Mouse (Mus musculus) neural tube, embryonic 12.5 days (tissue): ENCODE data around the gene 4921517D22Rik. TPM values are rescaled to one million over a fixed set of nuclear protein-coding genes. Genes with fewer than 3 reads are reported as not detected.
"Not testable (repeated sequence)": the region's sequence is repeated elsewhere in the genome, so short reads cannot be mapped to it uniquely, and the experiment has no call there.

ENCODE experiments used
- ATAC-seq: fragments of 200-750 bp; cut with Nextera tagmentation; 2 replicates; pipeline ENCODE4 v1.8.0; 2017; ENCODE audit warnings: low read depth, mild to moderate bottlenecking, moderate TSS enrichment, moderate library complexity; ENCODE audit not compliant: low FRiP score
- H3K27ac ChIP-seq: fragments of 300-500 bp; sonication (generic); 2 replicates; pipeline ENCODE4 v1.5.1; 2016
- H3K27me3 ChIP-seq: fragments of 300-500 bp; sonication (generic); replicated peaks from 2 replicates; pipeline ENCODE4 v1.6.1; 2016; ENCODE audit warnings: mild to moderate bottlenecking
- H3K36me3 ChIP-seq: fragments of 300-500 bp; sonication (generic); 2 replicates; pipeline ENCODE4 v1.6.1; 2016; ENCODE audit warnings: mild to moderate bottlenecking
- H3K4me1 ChIP-seq: fragments of 300-500 bp; sonication (generic); 2 replicates; pipeline ENCODE4 v1.6.1; 2016
- H3K4me2 ChIP-seq: fragments of 300-500 bp; sonication (generic); replicated peaks from 2 replicates; pipeline ENCODE4 v1.6.1; 2016; ENCODE audit warnings: mild to moderate bottlenecking
- H3K4me3 ChIP-seq: fragments of 300-500 bp; sonication (generic); 2 replicates; pipeline ENCODE4 v1.5.1; 2016
- H3K9ac ChIP-seq: fragments of 300-500 bp; sonication (generic); 2 replicates; pipeline ENCODE4 v1.6.1; 2016; ENCODE audit warnings: mild to moderate bottlenecking
- H3K9me3 ChIP-seq: fragments of 300-500 bp; sonication (generic); 2 replicates; pipeline ENCODE4 v1.6.1; 2016; ENCODE audit warnings: mild to moderate bottlenecking
- WGBS: fragments of 180-500 bp; shearing (Covaris S2); methylation state at CpG from one replicate; pipeline ENCODE4 v1.1.7; 2016; 5-methylcytosine and 5-hydroxymethylcytosine counted together
- polyA plus RNA-seq: library from polyadenylated mRNA; unstranded; fragments of >200 nt; fragmentation: Nextera tagmentation; extraction: Ambion mirVana; gene quantifications from 2 replicates; pipeline ENCODE4 v1.2.1, GENCODE M21; 2016

The 4921517D22Rik gene
- polyA plus RNA-seq, 1 experiment from 2014 or later: not detected

DNA sequence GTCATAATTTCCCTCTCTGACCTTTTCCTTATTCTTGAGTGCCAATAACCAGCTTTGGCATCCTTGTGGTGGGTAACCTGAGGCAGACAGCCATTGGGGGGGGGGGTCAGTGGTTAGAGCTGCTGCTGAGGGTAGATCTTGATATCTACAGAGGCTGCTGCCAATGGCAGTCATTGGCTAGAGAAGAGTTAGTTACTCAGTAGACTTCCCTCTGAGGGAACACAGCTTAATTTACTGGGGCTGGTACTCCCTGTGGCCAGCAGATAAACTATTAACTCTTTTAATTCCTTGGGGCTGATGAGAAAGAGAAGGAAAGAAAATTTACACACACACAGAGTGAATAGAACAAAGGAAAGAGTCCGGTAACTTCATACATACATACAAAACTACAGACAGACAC is 25.6 kb upstream of the 4921517D22Rik start:
- H3K4me1 ChIP-seq: no peaks in the 10 kb centered on the region
- H3K27me3 ChIP-seq: no peaks in the 10 kb centered on the region
- WGBS: 100% methylated on average over 1 of the region's 1 CpGs
- H3K9ac ChIP-seq: no peak overlapping the region
- H3K36me3 ChIP-seq: no peaks in the 10 kb centered on the region
- H3K4me3 ChIP-seq: no peak overlapping the region
- no peaks in the 10 kb centered on the region for H3K9me3 ChIP-seq
- H3K27ac ChIP-seq: no peak overlapping the region
- ATAC-seq: no peak
- no peak overlapping the region for H3K4me2 ChIP-seq

DNA sequence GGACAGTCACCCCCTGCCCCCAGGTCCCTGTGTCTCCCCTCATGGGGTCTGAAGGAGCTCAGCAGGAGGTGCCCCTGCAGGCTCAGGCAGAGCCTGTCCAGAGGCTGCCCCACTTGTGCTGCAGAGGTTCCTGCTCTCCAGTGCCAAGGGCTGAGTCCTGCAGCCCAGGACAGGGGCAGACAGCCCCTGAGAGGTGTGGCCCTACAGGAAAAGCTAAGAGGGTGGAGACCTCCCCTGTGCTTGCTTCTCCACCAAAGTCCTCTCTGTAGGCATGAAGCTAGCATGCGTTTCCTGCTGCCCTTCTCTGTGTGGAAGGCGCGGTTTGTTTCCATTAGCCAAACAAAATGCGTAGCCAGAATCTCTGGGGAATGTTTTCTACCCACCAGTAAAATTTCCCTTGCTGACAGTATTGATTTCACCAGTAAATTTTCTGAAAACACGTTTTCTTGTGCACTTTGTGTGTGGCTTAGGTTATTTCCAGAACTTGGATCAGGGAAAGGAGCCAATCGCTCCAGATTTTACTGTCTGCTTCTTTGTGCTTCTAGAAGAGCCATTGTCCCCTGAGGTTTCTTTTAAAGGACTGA is 25.0 kb upstream of the 4921517D22Rik start:
- H3K4me1 ChIP-seq, H3K9me3 ChIP-seq, H3K27ac ChIP-seq, H3K36me3 ChIP-seq, H3K4me3 ChIP-seq, H3K9ac ChIP-seq, H3K4me2 ChIP-seq, H3K27me3 ChIP-seq, ATAC-seq: not testable (repeated sequence)
- WGBS: 40% methylated on average over 6 of the region's 6 CpGs

DNA sequence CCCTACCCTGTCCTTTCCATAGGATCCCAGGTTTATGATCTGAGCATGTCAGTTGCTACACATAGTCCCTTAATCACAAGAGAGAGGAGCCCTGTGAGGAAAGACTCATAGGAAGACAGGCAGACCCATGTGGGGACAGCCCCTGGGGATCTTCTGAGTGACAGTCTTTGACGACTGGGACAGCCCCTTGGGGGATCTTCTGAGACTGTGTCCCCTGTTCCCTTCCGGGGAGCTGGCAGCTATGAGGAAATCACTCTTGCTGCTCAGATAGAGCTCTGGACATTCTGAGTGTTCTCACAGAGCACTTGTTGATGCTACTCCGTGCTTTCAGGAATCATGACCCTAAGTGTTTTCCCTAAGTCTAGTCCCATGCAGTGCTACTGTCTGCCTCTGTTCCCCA is 19.8 kb upstream of the 4921517D22Rik start:
- Histone ChIP-seq H3K27ac (no peak overlapping the region), H3K27me3 (no peaks in the 10 kb centered on the region), H3K9me3 (no peaks in the 10 kb centered on the region), H3K36me3 (no peaks in the 10 kb centered on the region), H3K4me1 (no peaks in the 10 kb centered on the region), H3K4me2 (no peak overlapping the region), H3K9ac (no peak overlapping the region), H3K4me3 (no peak overlapping the region)
- 51% methylated on average over 3 of the region's 3 CpGs for WGBS
- no peak for ATAC-seq

DNA sequence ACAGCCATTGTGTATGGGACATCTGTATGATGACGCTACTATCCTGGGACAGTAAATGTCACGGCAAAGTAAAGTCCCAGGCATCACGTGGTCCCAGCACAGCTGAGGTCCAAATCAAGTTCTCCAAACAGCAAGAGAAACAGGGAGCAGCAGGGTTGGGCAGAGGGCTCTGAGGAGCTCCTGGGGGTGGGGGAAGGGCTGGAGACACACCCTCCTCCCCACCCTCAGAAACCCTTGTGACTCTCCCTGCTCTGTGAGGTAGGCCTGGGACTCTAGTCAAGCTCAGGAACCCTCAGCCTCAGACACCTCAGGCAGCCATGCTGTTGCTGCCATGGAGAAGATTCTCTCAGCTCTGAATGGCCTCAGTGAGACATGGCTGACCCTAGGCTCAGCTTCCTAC is 18.1 kb upstream of the 4921517D22Rik start, which contains the start of gene Spata31d1b:
Gene Spata31d1b (plus strand): TSS at position 301 of the 400 bp plus-strand sequence.
- H3K9me3 ChIP-seq, H3K4me2 ChIP-seq, H3K9ac ChIP-seq, H3K4me3 ChIP-seq, ATAC-seq, H3K27me3 ChIP-seq, H3K4me1 ChIP-seq, H3K36me3 ChIP-seq, H3K27ac ChIP-seq: not testable (repeated sequence)
- WGBS: 76% methylated on average over 3 of the region's 3 CpGs

DNA sequence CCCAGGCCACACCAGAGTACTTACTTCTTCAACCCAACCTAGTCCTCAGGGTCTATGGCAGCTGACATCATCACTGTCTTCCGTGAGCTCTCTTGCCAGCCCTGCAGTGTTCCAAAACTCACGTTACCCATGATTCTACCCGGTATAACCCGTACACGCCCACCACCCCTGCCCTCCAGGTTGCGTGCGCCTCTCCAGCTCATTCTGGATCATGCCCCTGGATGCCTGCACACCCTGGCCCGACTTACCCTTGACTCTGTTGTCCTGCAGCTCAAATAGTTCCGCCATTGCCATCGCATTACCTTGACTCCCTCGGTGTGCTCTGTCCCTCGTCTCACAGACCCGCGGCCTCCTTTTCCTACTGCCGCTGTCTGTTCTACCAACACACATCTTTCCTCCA is 16.3 kb upstream of the 4921517D22Rik start, which contains the start of gene Spata31d1a:
Gene Spata31d1a (minus strand): TSS at position 101 of the 400 bp plus-strand sequence.
- Histone ChIP-seq H3K27ac (no peak within 1 kb of the TSS), H3K4me1 (no peaks in the 10 kb centered on the region), H3K4me3 (no peak within 1 kb of the TSS), H3K9ac (no peak within 1 kb of the TSS), H3K27me3 (no peaks in the 10 kb centered on the region), H3K4me2 (no peak within 1 kb of the TSS), H3K9me3 (no peaks in the 10 kb centered on the region), H3K36me3 (no peaks in the 10 kb centered on the region)
- WGBS: 93% methylated on average over 15 of the region's 15 CpGs
- no peak for ATAC-seq

DNA sequence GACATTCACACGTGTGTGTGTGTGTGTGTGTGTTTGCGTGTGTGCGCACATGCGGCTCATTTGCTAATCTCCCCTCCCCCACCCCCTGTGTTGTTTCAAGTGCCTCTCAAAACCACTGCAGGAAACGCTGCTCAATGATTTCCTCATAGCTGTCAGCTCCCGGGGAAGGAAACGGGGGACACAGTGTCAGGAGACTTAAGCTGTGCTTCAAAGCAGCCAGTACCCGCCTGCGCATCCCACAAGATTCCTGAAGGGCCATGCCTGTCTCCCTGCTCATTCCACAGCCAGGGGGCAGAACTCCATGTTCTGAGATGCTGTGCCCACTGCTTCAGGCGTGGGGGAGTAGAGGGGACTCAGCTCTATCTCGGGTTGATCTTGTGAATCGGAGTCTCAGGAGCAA is 10.7 kb upstream of the 4921517D22Rik start:
- Histone ChIP-seq H3K27ac (no peak overlapping the region), H3K36me3 (no peaks in the 10 kb centered on the region), H3K9ac (no peak overlapping the region), H3K9me3 (no peaks in the 10 kb centered on the region), H3K4me3 (no peak overlapping the region), H3K4me2 (no peak overlapping the region), H3K4me1 (no peaks in the 10 kb centered on the region), H3K27me3 (no peaks in the 10 kb centered on the region)
- no peak for ATAC-seq
- 66% methylated on average over 12 of the region's 12 CpGs for WGBS

DNA sequence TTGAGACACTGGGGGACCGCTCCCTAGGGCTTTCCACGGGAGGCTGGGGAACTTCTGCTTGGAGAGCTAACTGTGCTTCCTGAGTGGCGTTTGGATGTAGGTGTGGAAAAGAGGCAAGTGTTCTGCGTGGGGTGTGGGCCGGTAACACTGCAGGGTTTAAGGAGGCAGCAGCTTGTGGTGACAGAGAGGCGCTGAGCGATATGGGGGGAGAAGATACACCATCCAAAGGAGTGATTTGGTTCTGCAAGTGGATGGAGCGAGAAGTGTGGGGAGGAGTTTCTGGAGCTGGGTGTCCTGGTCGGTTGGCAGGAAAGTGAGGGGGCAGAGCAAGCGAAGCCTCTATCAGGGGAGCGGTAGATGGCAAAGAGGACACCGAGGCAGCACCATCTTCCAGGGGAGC is 9.6 kb upstream of the 4921517D22Rik start:
- ATAC-seq: no peak
- H3K36me3 ChIP-seq: no peaks in the 10 kb centered on the region
- WGBS: 87% methylated on average over 12 of the region's 12 CpGs
- no peak overlapping the region for H3K27ac ChIP-seq
- no peak overlapping the region for H3K9ac ChIP-seq
- H3K9me3 ChIP-seq: no peaks in the 10 kb centered on the region
- H3K4me1 ChIP-seq: no peaks in the 10 kb centered on the region
- H3K4me3 ChIP-seq: no peak overlapping the region
- H3K27me3 ChIP-seq: no peaks in the 10 kb centered on the region
- no peak overlapping the region for H3K4me2 ChIP-seq

DNA sequence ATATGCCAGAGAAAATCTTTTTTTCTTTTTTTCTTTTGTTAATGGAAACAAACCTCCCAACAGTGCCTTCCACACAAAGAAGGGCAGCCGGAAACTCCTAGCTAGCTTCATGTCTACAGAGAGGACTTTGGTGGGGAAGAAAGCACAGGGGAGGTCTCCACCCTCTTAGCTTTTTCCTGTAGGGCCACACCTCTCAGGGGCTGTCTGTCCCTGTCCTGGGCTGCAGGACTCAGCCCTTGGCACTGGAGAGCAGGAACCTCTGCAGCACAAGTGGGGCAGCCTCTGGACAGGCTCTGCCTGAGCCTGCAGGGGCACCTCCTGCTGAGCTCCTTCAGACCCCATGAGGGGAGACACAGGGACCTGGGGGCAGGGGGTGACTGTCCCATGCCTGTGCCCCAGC is 6.2 kb upstream of the 4921517D22Rik start:
- H3K9ac ChIP-seq, H3K36me3 ChIP-seq, H3K4me3 ChIP-seq, ATAC-seq, H3K27me3 ChIP-seq, H3K9me3 ChIP-seq, H3K4me1 ChIP-seq, H3K27ac ChIP-seq, H3K4me2 ChIP-seq: not testable (repeated sequence)
- 74% methylated on average over 1 of the region's 1 CpGs for WGBS

DNA sequence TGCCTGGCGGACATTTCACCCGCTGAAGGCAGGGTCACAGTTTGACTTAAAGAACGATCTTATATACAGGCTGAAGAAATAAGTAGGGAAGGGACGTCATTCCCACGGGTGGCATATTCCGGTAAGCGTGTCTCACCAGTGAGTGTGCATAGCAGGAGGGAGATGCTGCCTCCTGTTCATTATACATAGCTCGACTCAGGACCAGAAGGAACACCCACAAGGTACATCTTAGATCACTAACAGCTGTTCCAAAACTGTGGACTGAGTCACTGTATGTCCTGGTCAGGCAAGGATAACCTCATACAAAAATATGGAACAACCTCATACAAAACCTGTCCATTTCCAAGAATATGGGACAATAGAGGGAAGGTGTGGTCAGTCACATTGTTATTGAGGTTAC is 5.2 kb upstream of the 4921517D22Rik start:
- H3K4me1 ChIP-seq: no peaks in the 10 kb centered on the region
- H3K36me3 ChIP-seq: no peaks in the 10 kb centered on the region
- H3K4me3 ChIP-seq: no peak overlapping the region
- H3K9ac ChIP-seq: no peak overlapping the region
- H3K4me2 ChIP-seq: no peak overlapping the region
- H3K27me3 ChIP-seq: no peaks in the 10 kb centered on the region
- WGBS: 93% methylated on average over 8 of the region's 8 CpGs
- ATAC-seq: no peak
- no peak overlapping the region for H3K27ac ChIP-seq
- no peaks in the 10 kb centered on the region for H3K9me3 ChIP-seq

DNA sequence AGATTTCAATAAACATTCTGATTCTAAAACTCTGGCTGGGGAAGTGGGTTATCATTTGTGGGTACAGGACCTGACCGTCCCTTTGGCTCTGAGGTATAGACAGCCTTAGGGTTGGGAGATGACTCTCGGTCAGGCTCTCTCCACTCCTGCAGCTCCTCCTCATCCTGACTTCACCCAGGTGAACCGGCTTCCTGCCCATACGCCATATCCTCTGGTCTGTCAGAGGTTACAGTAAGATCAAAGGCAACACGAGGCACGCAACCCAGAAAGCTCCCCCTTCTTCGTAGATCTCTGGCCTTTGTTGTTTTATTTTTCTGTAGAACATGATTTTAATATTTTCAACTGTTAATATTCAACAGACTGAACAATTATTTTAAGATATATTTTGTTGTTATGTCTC is 1.9 kb upstream of the 4921517D22Rik start:
- Histone ChIP-seq H3K9ac (no peak overlapping the region), H3K4me2 (no peak overlapping the region), H3K27me3 (no peaks in the 10 kb centered on the region), H3K36me3 (no peaks in the 10 kb centered on the region), H3K4me3 (no peak overlapping the region), H3K9me3 (0 out of 2 replicates have a peak, but pooled peaks cover 2% of the 10 kb centered on the region), H3K4me1 (peaks cover 2% of the 10 kb centered on the region; the same call in 1 of the 2 replicates), H3K27ac (no peak overlapping the region)
- WGBS: 90% methylated on average over 7 of the region's 7 CpGs
- ATAC-seq: no peak

DNA sequence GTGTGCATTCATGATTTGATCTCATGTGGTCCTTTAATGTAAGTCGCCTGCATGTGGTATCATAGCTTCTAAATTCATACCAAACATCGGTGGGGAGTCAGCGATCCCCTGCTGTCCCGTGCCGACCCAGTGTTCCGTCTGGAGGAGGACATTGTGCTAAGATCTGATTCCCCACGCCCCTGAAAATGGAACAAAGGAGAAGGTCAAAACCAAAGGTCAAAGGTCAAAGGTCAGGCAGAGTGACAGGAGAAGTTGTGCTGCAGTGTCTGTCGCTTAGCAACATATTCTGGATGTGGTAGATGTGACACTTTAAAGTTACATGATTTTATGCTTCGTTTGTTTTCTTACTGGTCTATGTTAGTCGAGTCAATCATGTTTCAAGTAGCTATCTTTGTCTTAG is 2.4 kb downstream of the 4921517D22Rik start:
- Histone ChIP-seq H3K4me1 (peaks cover 2% of the 10 kb centered on the region; the same call in 1 of the 2 replicates), H3K9me3 (0 out of 2 replicates have a peak, but pooled peaks cover 4% of the 10 kb centered on the region), H3K4me2 (no peak overlapping the region), H3K36me3 (no peaks in the 10 kb centered on the region), H3K9ac (no peak overlapping the region), H3K27ac (no peak overlapping the region), H3K4me3 (no peak overlapping the region), H3K27me3 (no peaks in the 10 kb centered on the region)
- 23% methylated on average over 10 of the region's 10 CpGs for WGBS
- ATAC-seq: no peak

DNA sequence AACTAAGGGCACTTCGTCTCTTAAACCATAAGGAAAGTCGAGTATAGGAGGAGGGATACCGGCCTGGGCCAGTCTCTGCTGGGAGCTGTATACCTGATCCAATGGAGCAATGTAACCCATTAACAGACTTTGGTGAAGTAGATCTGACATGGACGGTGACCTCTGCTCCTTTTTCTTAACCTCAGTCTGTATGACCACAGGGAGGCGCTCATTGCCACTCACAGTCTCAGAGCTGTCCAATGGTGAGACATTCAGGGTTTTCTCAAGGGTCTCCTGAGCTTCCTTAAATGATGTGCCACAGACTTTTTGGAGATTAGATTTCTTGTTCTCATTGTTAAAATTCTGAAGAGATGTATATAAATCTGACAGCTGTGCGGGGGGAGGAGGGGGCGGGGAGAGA is 3.3 kb downstream of the 4921517D22Rik start:
- Histone ChIP-seq H3K4me1 (peaks cover 2% of the 10 kb centered on the region; the same call in 1 of the 2 replicates), H3K4me2 (no peak overlapping the region), H3K4me3 (no peak overlapping the region), H3K9ac (no peak overlapping the region), H3K36me3 (no peaks in the 10 kb centered on the region), H3K27me3 (no peaks in the 10 kb centered on the region), H3K9me3 (0 out of 2 replicates have a peak, but pooled peaks cover 4% of the 10 kb centered on the region), H3K27ac (no peak overlapping the region)
- no peak for ATAC-seq
- 88% methylated on average over 7 of the region's 7 CpGs for WGBS

DNA sequence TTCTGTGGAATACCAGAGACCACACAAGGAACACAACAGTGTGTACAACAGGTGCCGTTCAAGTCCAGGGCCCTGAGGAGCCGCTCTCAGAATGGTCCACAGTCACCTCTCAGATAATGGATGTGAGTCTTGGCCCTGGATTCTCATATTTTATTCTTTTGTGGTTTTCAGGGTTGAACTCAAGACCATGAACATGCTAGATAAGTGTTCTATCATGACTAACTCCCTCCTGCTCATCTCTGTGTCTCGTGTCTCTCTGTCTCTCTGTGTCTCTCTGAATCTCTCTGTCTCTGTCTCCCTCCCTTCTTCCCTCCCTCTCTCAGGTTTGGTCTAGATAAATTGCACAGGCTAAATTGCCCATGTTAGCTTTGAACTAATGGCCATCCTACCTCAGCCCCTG is 4.1 kb downstream of the 4921517D22Rik start:
- H3K27me3 ChIP-seq: no peaks in the 10 kb centered on the region
- H3K4me1 ChIP-seq: peaks cover 2% of the 10 kb centered on the region; the same call in 1 of the 2 replicates
- H3K9ac ChIP-seq: no peak overlapping the region
- WGBS: 87% methylated on average over 3 of the region's 3 CpGs
- ATAC-seq: no peak
- no peak overlapping the region for H3K4me2 ChIP-seq
- no peaks in the 10 kb centered on the region for H3K36me3 ChIP-seq
- 0 out of 2 replicates have a peak, but pooled peaks cover 4% of the 10 kb centered on the region for H3K9me3 ChIP-seq
- H3K4me3 ChIP-seq: no peak overlapping the region
- no peak overlapping the region for H3K27ac ChIP-seq
